9 mouse cellular contexts compared by ENCODE assay signal in genomic region chr9:21751347-21751746, GRCm38 (mm10). TPM values are rescaled to one million over a fixed set of nuclear protein-coding genes. Genes with fewer than 3 reads are reported as not detected.
A peak's percentile ranks its signal among the peaks of the same experiment; 100 is the strongest.
DNase-seq lines count a peak whose midpoint lies in the region; ATAC-seq lines count a peak whose summit lies in the region.
"Had no signal": no experiment of that assay in that cellular context is flagged by ENCODE, and none has a peak within 500 bp of the region (broad histone marks: within the 10 kb centered on the region; RNA-seq: fewer than 3 reads in every experiment).

No protein-coding gene starts in this region.

- no peak overlapping the region for H3K4me2 ChIP-seq in forebrain, embryonic 13.5 days
- H3K4me2 ChIP-seq in forebrain, embryonic 15.5 days (replicated peaks): no peak overlapping the region
- H3K4me2 ChIP-seq: liver, embryonic 13.5 days had no signal

- H3K9me3 ChIP-seq in forebrain, embryonic 13.5 days (replicated peaks): no peaks in the 10 kb centered on the region
- H3K9me3 ChIP-seq in forebrain, embryonic 15.5 days: no peaks in the 10 kb centered on the region
- H3K9me3 ChIP-seq: liver, embryonic 13.5 days had no signal

- H3K9ac ChIP-seq in forebrain, embryonic 13.5 days: no peak overlapping the region
- no peak overlapping the region for H3K9ac ChIP-seq in forebrain, embryonic 15.5 days (replicated peaks)
- H3K9ac ChIP-seq: liver, embryonic 13.5 days had no signal

- no peak for ATAC-seq in forebrain, embryonic 13.5 days
- no peak for ATAC-seq in forebrain, embryonic 15.5 days (replicated peaks)

- peak; percentile 55 for DNase-seq in 416B (ENCODE audit: low read depth)
- DNase-seq in cerebellum, postnatal 14 days: peak; percentile 48 to 68
- peak; percentile 36 to 55 for DNase-seq in kidney, postnatal 25 days
- DNase-seq in natural killer cell, adult 2 months (ENCODE audit: low spot score in 2 of 2): no peak
- DNase-seq in embryo, embryonic 11 days: no peak
- no peak for DNase-seq in urinary bladder, adult 2 months (ENCODE audit: low spot score)
- DNase-seq: liver, embryonic 13.5 days had no signal

- no peaks in the 10 kb centered on the region for H3K27me3 ChIP-seq in forebrain, embryonic 13.5 days
- H3K27me3 ChIP-seq in forebrain, embryonic 15.5 days: no peaks in the 10 kb centered on the region
- H3K27me3 ChIP-seq: liver, embryonic 13.5 days had no signal

- H3K4me3 ChIP-seq in forebrain, embryonic 13.5 days: no peak overlapping the region
- no peak overlapping the region for H3K4me3 ChIP-seq in forebrain, embryonic 15.5 days
- H3K4me3 ChIP-seq: liver, embryonic 13.5 days had no signal

- H3K27ac ChIP-seq in forebrain, embryonic 13.5 days: peak overlapping the region; percentile 2; the same call in 1 of the 2 replicates
- H3K27ac ChIP-seq in forebrain, embryonic 15.5 days (replicated peaks): no peak overlapping the region

- H3K36me3 ChIP-seq in forebrain, embryonic 13.5 days (ENCODE audit: poor library complexity, severe bottlenecking): peaks cover 48% of the 10 kb centered on the region
- peaks cover 20% of the 10 kb centered on the region for H3K36me3 ChIP-seq in forebrain, embryonic 15.5 days

- no peaks in the 10 kb centered on the region for H3K4me1 ChIP-seq in forebrain, embryonic 13.5 days
- H3K4me1 ChIP-seq in forebrain, embryonic 15.5 days: peaks cover 4% of the 10 kb centered on the region; the same call in 1 of the 2 replicates

- 70% methylated on average over 6 of the region's 6 CpGs for WGBS in forebrain, embryonic 13.5 days
- 60% methylated on average over 6 of the region's 6 CpGs for WGBS in forebrain, embryonic 15.5 days

RNA-seq across cellular contexts. Expression of gene Spc24, which starts 8.8 kb away (rescaled TPM):
- polyA plus RNA-seq in forebrain, embryonic 13.5 days (2015; fragmentation: Nextera tagmentation; extraction: Ambion mirVana): 95.6 and 95.7 TPM in 2 replicates
- 41.7 and 55.9 TPM in 2 replicates for polyA plus RNA-seq in forebrain, embryonic 15.5 days (2015; fragmentation: Nextera tagmentation; extraction: Ambion mirVana)
- 2.4 and 3.0 TPM in 2 replicates for polyA plus RNA-seq in urinary bladder, adult 2 months (2012; rRNA removed)

RNA-seq across cellular contexts. Expression of gene Ldlr, which starts 28.1 kb away (rescaled TPM):
- polyA plus RNA-seq in forebrain, embryonic 13.5 days (2015; fragmentation: Nextera tagmentation; extraction: Ambion mirVana): 21.2 and 26.3 TPM in 2 replicates
- 15.9 and 17.3 TPM in 2 replicates for polyA plus RNA-seq in forebrain, embryonic 15.5 days (2015; fragmentation: Nextera tagmentation; extraction: Ambion mirVana)
- polyA plus RNA-seq in urinary bladder, adult 2 months (2012; rRNA removed): 29.2 and 35.7 TPM in 2 replicates

RNA-seq across cellular contexts. Expression of gene Kank2, which starts 47.2 kb away (rescaled TPM):
- 2.6 and 3.1 TPM in 2 replicates for polyA plus RNA-seq in forebrain, embryonic 13.5 days (2015; fragmentation: Nextera tagmentation; extraction: Ambion mirVana)
- polyA plus RNA-seq in forebrain, embryonic 15.5 days (2015; fragmentation: Nextera tagmentation; extraction: Ambion mirVana): 2.9 and 3.7 TPM in 2 replicates
- polyA plus RNA-seq in urinary bladder, adult 2 months (2012; rRNA removed): 44.6 and 77.0 TPM in 2 replicates

Comparison
In these comparisons a context has a peak if more than half of its experiments do, and no peak if none do; other contexts are left out.
1. DNase-seq: peak in 416B (single experiment), cerebellum, postnatal 14 days (2 of 2) and kidney, postnatal 25 days (2 of 2); none in natural killer cell, adult 2 months (0 of 2), embryo, embryonic 11 days (single experiment) and urinary bladder, adult 2 months (single experiment).
2. RNA of gene Spc24, which starts 8.8 kb away (polyA plus RNA-seq): 95.6 to 95.7 TPM in forebrain, embryonic 13.5 days and 41.7 to 55.9 TPM in forebrain, embryonic 15.5 days; 2.4 to 3.0 TPM in urinary bladder, adult 2 months; every median in the first group is over 10 times any median in the second.